Mouse (Mus musculus): ENCODE results near the gene Cox6b1. TPM values are rescaled to one million over a fixed set of nuclear protein-coding genes. Genes with fewer than 3 reads are reported as not detected.

Cox6b1 gene
- polyA plus RNA-seq, 1 experiment from 2014 or later = 1,037 TPM

- no peak for ATAC-seq
- Histone ChIP-seq H3K4me1 (ENCODE audit: control insufficient read depth, insufficient read depth, low read length) (no peaks in the 10 kb centered on the region), H3K4me2 (ENCODE audit: low read length) (no peak overlapping the region), H3K27ac (ENCODE audit: low read length) (no peak overlapping the region), H3K36me3 (ENCODE audit: control insufficient read depth, insufficient read depth, low read length) (peaks cover 13% of the 10 kb centered on the region), H3K9ac (ENCODE audit: low read depth, low read length) (no peak overlapping the region), H3K27me3 (ENCODE audit: control insufficient read depth, insufficient read depth, low read depth, low read length) (no peaks in the 10 kb centered on the region), H3K9me3 (replicated peaks; ENCODE audit: control insufficient read depth, low read length, poor library complexity, severe bottlenecking) (no peaks in the 10 kb centered on the region), H3K4me3 (ENCODE audit: low read depth, low read length) (no peak overlapping the region)
- WGBS = 23% methylated on average over 14 of the region's 14 CpGs
These were observed 12.3 kb downstream of the Cox6b1 start for GRCm38 (mm10) chr7:30613529-30614112.

- no peaks in the 10 kb centered on the region for H3K9me3 ChIP-seq (replicated peaks; ENCODE audit: control insufficient read depth, low read length, poor library complexity, severe bottlenecking)
- no peak within 1 kb of the TSS for H3K27ac ChIP-seq (ENCODE audit: low read length)
- no peaks in the 10 kb centered on the region for H3K4me1 ChIP-seq (ENCODE audit: control insufficient read depth, insufficient read depth, low read length)
- H3K27me3 ChIP-seq (ENCODE audit: control insufficient read depth, insufficient read depth, low read depth, low read length) = no peaks in the 10 kb centered on the region
- H3K4me2 ChIP-seq (ENCODE audit: low read length) = no peak within 1 kb of the TSS
- no peak within 1 kb of the TSS for H3K4me3 ChIP-seq (ENCODE audit: low read depth, low read length)
- H3K9ac ChIP-seq (ENCODE audit: low read depth, low read length) = no peak within 1 kb of the TSS
- ATAC-seq = no peak
- peaks cover 11% of the 10 kb centered on the region for H3K36me3 ChIP-seq (ENCODE audit: control insufficient read depth, insufficient read depth, low read length)
- WGBS = 83% methylated on average over 8 of the region's 8 CpGs
These were observed 13.1 kb downstream of the Cox6b1 start, which contains the start of gene Upk1a for GRCm38 (mm10) chr7:30612654-30613402. Gene Upk1a, minus strand, starts transcription at chr7:30612847.

GRCm38 (mm10) chr7:30610043-30610442, 15.9 kb downstream of the Cox6b1 start:
- Histone ChIP-seq H3K9ac (ENCODE audit: low read depth, low read length) (no peak overlapping the region), H3K27ac (ENCODE audit: low read length) (no peak overlapping the region), H3K4me2 (ENCODE audit: low read length) (no peak overlapping the region), H3K36me3 (ENCODE audit: control insufficient read depth, insufficient read depth, low read length) (no peaks in the 10 kb centered on the region), H3K27me3 (ENCODE audit: control insufficient read depth, insufficient read depth, low read depth, low read length) (no peaks in the 10 kb centered on the region), H3K4me3 (ENCODE audit: low read depth, low read length) (no peak overlapping the region), H3K9me3 (replicated peaks; ENCODE audit: control insufficient read depth, low read length, poor library complexity, severe bottlenecking) (no peaks in the 10 kb centered on the region), H3K4me1 (ENCODE audit: control insufficient read depth, insufficient read depth, low read length) (no peaks in the 10 kb centered on the region)
- ATAC-seq = no peak
- 69% methylated on average over 7 of the region's 7 CpGs for WGBS

GRCm38 (mm10) chr7:30608476-30608875, 17.5 kb downstream of the Cox6b1 start:
- Histone ChIP-seq H3K4me1 (ENCODE audit: control insufficient read depth, insufficient read depth, low read length) (no peaks in the 10 kb centered on the region), H3K4me2 (ENCODE audit: low read length) (no peak overlapping the region), H3K9me3 (replicated peaks; ENCODE audit: control insufficient read depth, low read length, poor library complexity, severe bottlenecking) (no peaks in the 10 kb centered on the region), H3K27me3 (ENCODE audit: control insufficient read depth, insufficient read depth, low read depth, low read length) (no peaks in the 10 kb centered on the region), H3K9ac (ENCODE audit: low read depth, low read length) (no peak overlapping the region), H3K4me3 (ENCODE audit: low read depth, low read length) (no peak overlapping the region), H3K36me3 (ENCODE audit: control insufficient read depth, insufficient read depth, low read length) (no peaks in the 10 kb centered on the region), H3K27ac (ENCODE audit: low read length) (no peak overlapping the region)
- 49% methylated on average over 16 of the region's 16 CpGs for WGBS
- no peak for ATAC-seq

- no peak overlapping the region for H3K4me2 ChIP-seq (ENCODE audit: low read length)
- no peak overlapping the region for H3K9ac ChIP-seq (ENCODE audit: low read depth, low read length)
- no peak overlapping the region for H3K4me3 ChIP-seq (ENCODE audit: low read depth, low read length)
- H3K9me3 ChIP-seq (replicated peaks; ENCODE audit: control insufficient read depth, low read length, poor library complexity, severe bottlenecking) = no peaks in the 10 kb centered on the region
- 30% methylated on average over 8 of the region's 8 CpGs for WGBS
- no peaks in the 10 kb centered on the region for H3K36me3 ChIP-seq (ENCODE audit: control insufficient read depth, insufficient read depth, low read length)
- H3K27ac ChIP-seq (ENCODE audit: low read length) = no peak overlapping the region
- no peaks in the 10 kb centered on the region for H3K4me1 ChIP-seq (ENCODE audit: control insufficient read depth, insufficient read depth, low read length)
- no peak for ATAC-seq
- H3K27me3 ChIP-seq (ENCODE audit: control insufficient read depth, insufficient read depth, low read depth, low read length) = no peaks in the 10 kb centered on the region
These were observed 18.1 kb downstream of the Cox6b1 start for GRCm38 (mm10) chr7:30607706-30608309.

- no peaks in the 10 kb centered on the region for H3K27me3 ChIP-seq (ENCODE audit: control insufficient read depth, insufficient read depth, low read depth, low read length)
- WGBS = 81% methylated on average over 8 of the region's 8 CpGs
These were observed 21.0 kb downstream of the Cox6b1 start for GRCm38 (mm10) chr7:30604944-30605343.

GRCm38 (mm10) chr7:30604424-30604823, 21.5 kb downstream of the Cox6b1 start:
- no peak for ATAC-seq
- Histone ChIP-seq H3K4me1 (ENCODE audit: control insufficient read depth, insufficient read depth, low read length) (peaks cover 4% of the 10 kb centered on the region; the same call in 1 of the 2 replicates), H3K27ac (ENCODE audit: low read length) (no peak overlapping the region), H3K27me3 (ENCODE audit: control insufficient read depth, insufficient read depth, low read depth, low read length) (no peaks in the 10 kb centered on the region), H3K9ac (ENCODE audit: low read depth, low read length) (no peak overlapping the region), H3K36me3 (ENCODE audit: control insufficient read depth, insufficient read depth, low read length) (no peaks in the 10 kb centered on the region), H3K9me3 (replicated peaks; ENCODE audit: control insufficient read depth, low read length, poor library complexity, severe bottlenecking) (no peaks in the 10 kb centered on the region), H3K4me2 (ENCODE audit: low read length) (no peak overlapping the region), H3K4me3 (ENCODE audit: low read depth, low read length) (no peak overlapping the region)
- WGBS = 54% methylated on average over 8 of the region's 8 CpGs

More at GRCm38 (mm10) chr7:30604944-30605343, 21.0 kb downstream of the Cox6b1 start:
- Histone ChIP-seq H3K9ac (ENCODE audit: low read depth, low read length) (no peak overlapping the region), H3K4me1 (ENCODE audit: control insufficient read depth, insufficient read depth, low read length) (no peaks in the 10 kb centered on the region), H3K9me3 (replicated peaks; ENCODE audit: control insufficient read depth, low read length, poor library complexity, severe bottlenecking) (no peaks in the 10 kb centered on the region), H3K27ac (ENCODE audit: low read length) (no peak overlapping the region), H3K36me3 (ENCODE audit: control insufficient read depth, insufficient read depth, low read length) (no peaks in the 10 kb centered on the region), H3K4me3 (ENCODE audit: low read depth, low read length) (no peak overlapping the region), H3K4me2 (ENCODE audit: low read length) (no peak overlapping the region)
- no peak for ATAC-seq

- Histone ChIP-seq H3K4me1 (ENCODE audit: control insufficient read depth, insufficient read depth, low read length) (peaks cover 4% of the 10 kb centered on the region; the same call in 1 of the 2 replicates), H3K9ac (ENCODE audit: low read depth, low read length) (no peak overlapping the region), H3K36me3 (ENCODE audit: control insufficient read depth, insufficient read depth, low read length) (no peaks in the 10 kb centered on the region), H3K27me3 (ENCODE audit: control insufficient read depth, insufficient read depth, low read depth, low read length) (no peaks in the 10 kb centered on the region), H3K9me3 (replicated peaks; ENCODE audit: control insufficient read depth, low read length, poor library complexity, severe bottlenecking) (no peaks in the 10 kb centered on the region), H3K4me2 (ENCODE audit: low read length) (no peak overlapping the region), H3K4me3 (ENCODE audit: low read depth, low read length) (no peak overlapping the region), H3K27ac (ENCODE audit: low read length) (no peak overlapping the region)
- 55% methylated on average over 3 of the region's 3 CpGs for WGBS
- ATAC-seq = no peak
These were observed 23.4 kb downstream of the Cox6b1 start for GRCm38 (mm10) chr7:30602583-30602982.

- H3K27ac ChIP-seq (ENCODE audit: low read length) = no peak overlapping the region
- H3K9ac ChIP-seq (ENCODE audit: low read depth, low read length) = no peak overlapping the region
- WGBS = 76% methylated on average over 7 of the region's 7 CpGs
- no peaks in the 10 kb centered on the region for H3K9me3 ChIP-seq (replicated peaks; ENCODE audit: control insufficient read depth, low read length, poor library complexity, severe bottlenecking)
- H3K36me3 ChIP-seq (ENCODE audit: control insufficient read depth, insufficient read depth, low read length) = no peaks in the 10 kb centered on the region
- no peak; the same call in 1 of the 2 replicates for ATAC-seq
- H3K4me2 ChIP-seq (ENCODE audit: low read length) = no peak overlapping the region; the same call in 1 of the 2 replicates
- H3K27me3 ChIP-seq (ENCODE audit: control insufficient read depth, insufficient read depth, low read depth, low read length) = no peaks in the 10 kb centered on the region
- H3K4me1 ChIP-seq (ENCODE audit: control insufficient read depth, insufficient read depth, low read length) = peaks cover 4% of the 10 kb centered on the region; the same call in 1 of the 2 replicates
- no peak overlapping the region for H3K4me3 ChIP-seq (ENCODE audit: low read depth, low read length)
These were observed 25.3 kb downstream of the Cox6b1 start for GRCm38 (mm10) chr7:30600651-30601050.
